Mouse (Mus musculus): ENCODE measurements around the gene Pknox2.

Pknox2 gene

GRCm38 (mm10) chr9:37101059-37101940, 45.9 kb downstream of the Pknox2 start:
- no peak for DNase-seq (ENCODE audit: low spot score in 2 of 2)

GRCm38 (mm10) chr9:37099595-37099994, 47.6 kb downstream of the Pknox2 start:
- no peak for DNase-seq (ENCODE audit: low spot score in 2 of 2)

- no peak for DNase-seq (ENCODE audit: low spot score in 2 of 2)
These were observed 48.6 kb downstream of the Pknox2 start for GRCm38 (mm10) chr9:37098600-37098999.

GRCm38 (mm10) chr9:37094230-37094990, 52.8 kb downstream of the Pknox2 start:
- no peak for DNase-seq (ENCODE audit: low spot score in 2 of 2)

GRCm38 (mm10) chr9:37093086-37093485, 54.1 kb downstream of the Pknox2 start:
- no peak for DNase-seq (ENCODE audit: low spot score in 2 of 2)

- no peak for DNase-seq (ENCODE audit: low spot score in 2 of 2)
These were observed 57.1 kb downstream of the Pknox2 start for GRCm38 (mm10) chr9:37089894-37090652.

GRCm38 (mm10) chr9:37085370-37085769, 61.8 kb downstream of the Pknox2 start:
- DNase-seq (ENCODE audit: low spot score in 2 of 2) = no peak

GRCm38 (mm10) chr9:37082246-37082645, 65.0 kb downstream of the Pknox2 start:
- DNase-seq (ENCODE audit: low spot score in 2 of 2) = no peak

- no peak for DNase-seq (ENCODE audit: low spot score in 2 of 2)
These were observed 66.9 kb downstream of the Pknox2 start for GRCm38 (mm10) chr9:37080309-37080708.

- DNase-seq (ENCODE audit: low spot score in 2 of 2) = no peak
These were observed 70.2 kb downstream of the Pknox2 start for GRCm38 (mm10) chr9:37077063-37077418.

- no peak for DNase-seq (ENCODE audit: low spot score in 2 of 2)
These were observed 70.7 kb downstream of the Pknox2 start for GRCm38 (mm10) chr9:37076386-37077062.

GRCm38 (mm10) chr9:37075903-37076302, 71.3 kb downstream of the Pknox2 start:
- no peak for DNase-seq (ENCODE audit: low spot score in 2 of 2)

GRCm38 (mm10) chr9:37069391-37070312, 77.6 kb downstream of the Pknox2 start:
- DNase-seq (ENCODE audit: low spot score in 2 of 2) = no peak

- no peak for DNase-seq (ENCODE audit: low spot score in 2 of 2)
These were observed 79.8 kb downstream of the Pknox2 start for GRCm38 (mm10) chr9:37067473-37067830.

GRCm38 (mm10) chr9:37066732-37067472, 80.3 kb downstream of the Pknox2 start:
- no peak for DNase-seq (ENCODE audit: low spot score in 2 of 2)

GRCm38 (mm10) chr9:37061627-37062026, 85.6 kb downstream of the Pknox2 start:
- no peak for DNase-seq (ENCODE audit: low spot score in 2 of 2)

- DNase-seq (ENCODE audit: low spot score in 2 of 2) = no peak
These were observed 92.5 kb downstream of the Pknox2 start for GRCm38 (mm10) chr9:37054703-37055102.

- peak in 1 of 2 experiments; percentile 40 for DNase-seq (ENCODE audit: low spot score in 2 of 2)
These were observed 93.3 kb downstream of the Pknox2 start for GRCm38 (mm10) chr9:37053601-37054512.

GRCm38 (mm10) chr9:37053041-37053440, 94.2 kb downstream of the Pknox2 start:
- no peak for DNase-seq (ENCODE audit: low spot score in 2 of 2)
